Mouse (Mus musculus) G1E-ER4 (cell line): ENCODE results near the gene Ldhd. TPM values are rescaled to one million over a fixed set of nuclear protein-coding genes. Genes with fewer than 3 reads are reported as not detected.

ENCODE experiments used
- GATA1 ChIP-seq: IDR thresholded peaks from one replicate; pipeline ENCODE4 v1.8.0; 2012; ENCODE audit warnings: low read length, inconsistent platforms
- polyA plus RNA-seq: library from polyadenylated mRNA; stranded (reverse); fragments of >175 nt; gene quantifications from 2 replicates; pipeline ENCODE4 v1.2.3, GENCODE M21; 2012

Ldhd gene
- polyA plus RNA-seq, 1 experiment, result not detected

DNA sequence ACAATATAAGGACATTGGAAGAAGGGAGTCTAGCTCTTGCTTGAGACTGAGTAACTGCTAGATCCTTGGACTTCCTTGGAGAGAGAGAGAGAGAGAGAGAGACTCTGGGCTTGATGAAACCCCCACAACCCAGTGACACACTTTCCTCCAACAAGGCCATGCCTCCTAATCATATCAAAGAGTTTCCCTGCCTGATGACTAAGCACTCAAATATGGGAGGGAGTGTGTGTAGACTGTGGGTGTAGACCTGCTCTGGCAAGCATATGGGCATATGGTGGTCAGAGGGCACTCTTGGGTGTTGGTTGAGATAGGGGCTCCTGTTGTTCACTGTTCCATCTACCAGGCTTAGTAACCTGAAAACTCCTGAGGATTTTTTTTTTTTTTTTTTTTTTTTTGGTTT lies 7.9 kb upstream of the Ldhd start:
- TF ChIP-seq GATA1, result no peak

DNA sequence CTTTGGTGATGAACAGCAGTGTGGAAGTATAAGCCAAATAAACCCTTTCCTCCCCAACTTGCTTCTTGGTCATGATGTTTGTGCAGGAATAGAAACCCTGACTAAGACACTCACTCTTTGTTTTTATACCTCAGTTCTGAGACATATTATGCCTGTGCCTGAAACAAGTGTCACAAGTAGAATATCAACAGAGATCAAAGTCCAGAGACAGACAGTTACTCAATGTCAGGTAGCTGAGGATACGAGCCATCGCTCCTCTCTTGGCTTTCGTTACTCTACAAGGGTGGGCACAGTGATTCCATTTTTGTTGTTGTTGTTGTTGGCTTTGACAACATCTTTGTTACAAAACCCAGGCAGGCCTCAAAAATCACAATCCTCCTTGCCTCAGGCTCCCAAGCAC lies 2.8 kb upstream of the Ldhd start:
- TF ChIP-seq GATA1, result no peak

GRCm38 (mm10) chr8:111631589-111631988 lies 1.4 kb upstream of the Ldhd start:
- TF ChIP-seq GATA1, result no peak

DNA sequence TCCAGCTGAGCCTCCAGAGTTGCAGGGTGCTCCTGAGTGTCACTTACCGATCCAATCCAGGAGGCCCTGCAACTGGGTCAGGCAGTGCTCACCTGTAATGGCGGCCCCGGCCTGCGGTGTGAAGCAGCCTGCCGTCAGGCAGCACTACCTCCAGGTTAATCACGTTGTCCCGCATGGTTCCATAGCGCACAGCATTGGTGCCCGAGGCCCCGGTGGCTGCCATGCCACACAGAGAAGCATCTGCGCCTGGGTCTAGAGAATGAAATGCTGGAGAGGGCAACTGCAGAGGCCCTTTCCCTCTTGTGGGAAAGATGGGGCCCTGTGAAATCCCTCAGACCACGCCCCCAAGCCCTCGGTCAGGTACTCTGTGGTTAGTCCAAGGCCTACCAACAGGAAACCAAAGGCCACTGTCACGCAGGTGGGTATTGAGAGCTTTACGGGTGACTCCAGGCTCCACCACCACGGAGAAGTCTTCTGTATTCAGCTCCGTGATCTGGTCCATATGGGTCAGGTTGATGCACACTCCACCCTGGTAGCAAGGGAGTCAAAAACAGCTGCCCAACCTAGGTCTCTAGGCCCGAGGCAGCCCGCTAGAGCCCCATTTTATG lies 1.2 kb downstream of the Ldhd start:
- TF ChIP-seq GATA1, result no peak

DNA sequence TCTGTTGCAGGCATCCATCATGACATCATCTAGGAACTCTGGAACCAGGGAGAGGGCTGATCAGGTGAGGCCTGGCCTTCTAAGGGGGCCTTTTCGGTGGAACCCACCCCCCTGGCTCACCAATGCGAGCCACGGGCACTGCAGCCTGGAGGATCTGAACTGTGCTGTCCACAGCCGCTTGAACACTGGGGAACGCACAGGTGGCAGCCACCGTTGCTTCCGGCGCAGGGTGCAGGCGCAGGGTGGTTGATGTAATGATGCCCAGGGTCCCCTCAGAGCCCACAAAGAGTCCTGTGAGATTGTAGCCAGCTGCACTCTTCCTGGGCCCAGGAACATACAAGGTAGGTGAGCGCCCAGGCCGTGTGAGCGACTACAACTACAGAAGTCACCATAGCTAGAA lies 1.8 kb downstream of the Ldhd start:
- no peak for TF ChIP-seq GATA1

DNA sequence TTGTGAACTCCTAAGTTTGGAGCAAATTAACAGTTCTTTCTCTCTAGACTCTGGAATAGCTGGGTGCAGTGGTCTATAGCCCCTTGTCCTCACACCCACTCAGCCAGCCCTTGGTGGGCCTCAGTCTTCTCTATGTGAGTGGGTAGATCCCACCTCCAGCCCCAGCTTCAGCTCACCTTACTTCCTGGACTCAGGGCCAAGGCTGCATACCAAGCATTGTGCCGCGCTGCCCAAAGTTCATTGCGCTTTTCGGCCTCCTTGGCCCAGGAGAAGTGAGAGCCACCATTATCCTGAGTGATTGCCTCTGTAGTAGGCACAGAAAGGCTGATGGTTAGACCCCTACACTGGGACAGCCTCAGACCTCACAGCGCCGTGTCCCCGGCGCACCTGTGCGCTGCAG lies 2.3 kb downstream of the Ldhd start:
- TF ChIP-seq GATA1, result no peak

- no peak for TF ChIP-seq GATA1
Observed at GRCm38 (mm10) chr8:111626933-111627332, 3.2 kb downstream of the Ldhd start.

- TF ChIP-seq GATA1, result no peak
Observed at GRCm38 (mm10) chr8:111626528-111626820, 3.7 kb downstream of the Ldhd start.

DNA sequence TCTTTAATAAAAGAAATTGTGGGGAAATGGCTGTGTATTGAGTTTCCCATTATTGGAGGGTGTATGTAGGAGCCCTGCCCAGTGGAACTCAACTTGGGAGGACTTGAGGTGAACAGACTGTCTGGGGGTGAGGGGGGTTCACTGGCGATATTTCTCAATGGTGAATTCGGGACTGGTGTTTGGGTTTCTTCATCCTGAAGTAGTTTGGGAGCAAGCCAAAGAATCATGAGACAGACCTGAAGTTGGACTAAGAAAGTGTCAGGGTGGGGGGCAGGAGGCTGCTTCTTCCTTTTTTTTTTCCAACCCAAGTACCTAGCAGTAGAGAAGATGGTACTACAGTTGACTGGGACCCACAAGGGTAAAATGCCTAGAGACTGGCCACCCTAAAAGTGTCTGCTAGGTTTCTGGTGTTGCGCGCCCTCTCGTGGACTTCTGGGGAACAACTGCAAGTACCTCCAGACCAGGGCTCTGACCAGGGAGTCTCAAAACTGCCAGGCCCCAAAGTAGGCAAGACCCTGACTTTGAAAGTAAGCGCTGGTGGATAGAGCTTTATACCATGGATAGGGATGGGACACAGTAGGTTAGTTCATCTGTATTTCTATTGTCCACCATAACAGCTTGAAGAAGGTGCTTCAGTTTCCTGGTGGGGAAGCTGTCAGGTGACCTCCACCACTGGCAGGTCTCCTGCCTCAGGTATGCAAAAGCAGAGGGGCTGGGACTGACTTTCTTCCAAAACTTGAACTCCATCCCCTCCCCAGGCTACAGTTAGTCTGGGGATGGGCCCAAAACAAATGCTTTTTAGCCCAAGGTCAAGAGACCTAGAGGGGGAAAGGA lies 4.3 kb downstream of the Ldhd start:
- no peak for TF ChIP-seq GATA1

DNA sequence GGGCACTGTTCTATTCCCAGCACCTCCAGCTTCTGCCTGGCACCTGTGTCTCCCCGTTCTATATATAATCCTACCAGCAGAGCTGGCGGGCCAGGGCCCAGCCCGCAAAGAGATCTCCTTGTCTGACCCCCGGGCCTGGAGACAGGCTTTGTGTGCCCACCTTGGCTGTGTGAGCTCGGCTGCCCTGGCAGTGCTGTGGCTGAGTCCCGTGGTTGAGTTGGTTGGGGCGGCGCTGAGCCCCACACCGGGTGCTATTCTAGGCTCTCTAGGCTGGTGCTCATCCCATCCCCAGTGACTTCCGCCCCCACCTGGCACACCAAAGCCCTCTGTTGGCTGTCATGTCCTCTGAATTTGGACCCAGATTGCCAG lies 5.3 kb downstream of the Ldhd start:
- TF ChIP-seq GATA1, result no peak

DNA sequence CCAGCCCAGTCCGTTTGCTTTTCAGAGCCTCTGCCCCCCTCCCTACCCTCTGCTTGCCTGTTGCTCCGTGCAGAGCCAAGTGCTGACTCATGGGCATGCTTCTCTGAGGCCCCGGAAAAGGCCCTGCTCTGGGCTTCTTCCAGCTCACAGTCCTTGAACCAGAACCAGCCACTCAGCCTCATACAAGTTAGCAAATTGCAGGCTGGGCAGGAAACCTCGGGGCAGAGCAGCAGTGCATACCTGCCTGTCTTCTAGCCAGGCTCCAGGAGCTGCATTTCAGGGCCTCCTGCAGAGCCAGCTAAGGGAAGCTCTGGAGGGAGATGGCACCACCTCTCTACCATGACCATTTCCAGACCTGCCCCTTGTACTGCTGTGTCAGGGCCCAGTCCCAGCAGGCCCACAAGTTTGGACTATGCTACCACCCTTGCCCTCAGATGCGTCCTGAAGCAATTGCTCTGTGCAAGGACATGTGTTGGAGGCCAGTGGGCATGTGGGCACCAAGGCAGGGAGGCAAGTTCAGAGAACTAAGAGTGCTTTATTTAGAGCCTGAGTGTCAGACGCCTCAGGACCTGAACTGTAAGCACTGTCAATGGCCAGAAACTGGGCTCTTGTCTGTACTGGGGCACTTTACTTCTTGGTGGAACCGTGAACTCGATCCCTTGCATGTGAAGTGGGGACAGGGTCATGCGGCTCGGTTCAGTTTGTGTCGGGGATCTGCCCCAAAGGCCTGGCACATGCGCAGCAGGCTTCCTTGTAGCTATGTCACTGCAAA lies 5.9 kb downstream of the Ldhd start:
- TF ChIP-seq GATA1, result no peak

DNA sequence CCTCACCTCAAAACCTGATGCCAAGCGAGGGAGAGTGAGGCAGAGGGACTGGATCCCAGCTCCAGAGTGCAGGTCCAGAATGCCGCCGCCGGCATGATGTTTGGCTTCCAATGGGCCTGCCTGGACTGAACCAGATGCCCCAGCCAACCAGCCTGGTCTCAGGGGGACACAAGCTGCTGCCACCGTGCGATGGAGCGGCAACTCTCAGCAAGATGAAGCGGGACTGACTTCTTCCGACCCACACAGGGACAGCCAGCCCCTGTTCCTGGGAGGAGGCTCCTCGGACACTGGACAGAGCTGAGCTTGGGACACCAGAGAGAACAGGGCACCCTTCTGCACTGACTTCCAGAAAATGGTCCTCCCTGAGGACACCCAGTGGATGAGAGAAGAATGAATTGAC lies 7.6 kb downstream of the Ldhd start:
- TF ChIP-seq GATA1, result no peak

DNA sequence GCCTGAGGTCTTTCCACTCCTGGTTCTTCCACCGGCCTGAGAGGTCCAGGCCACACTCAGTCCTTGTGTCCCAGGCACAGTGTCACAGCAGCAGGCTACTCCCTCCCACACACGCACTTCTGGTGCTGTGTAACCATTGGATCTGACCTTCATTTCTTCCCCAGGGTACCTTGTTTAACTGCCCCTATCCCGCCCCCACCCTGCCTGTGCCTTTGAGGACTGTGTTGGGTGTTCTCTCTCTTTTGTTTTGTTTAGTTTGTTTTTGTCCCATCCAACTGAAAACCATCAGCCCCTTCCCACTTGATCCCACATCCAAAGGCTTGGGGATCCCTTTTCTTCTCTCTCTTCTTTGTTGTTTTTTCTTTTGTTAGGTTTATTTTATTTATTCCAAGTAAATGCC lies 8.1 kb downstream of the Ldhd start:
- TF ChIP-seq GATA1, result no peak

- no peak for TF ChIP-seq GATA1
Observed at GRCm38 (mm10) chr8:111619936-111620335, 10.2 kb downstream of the Ldhd start.

DNA sequence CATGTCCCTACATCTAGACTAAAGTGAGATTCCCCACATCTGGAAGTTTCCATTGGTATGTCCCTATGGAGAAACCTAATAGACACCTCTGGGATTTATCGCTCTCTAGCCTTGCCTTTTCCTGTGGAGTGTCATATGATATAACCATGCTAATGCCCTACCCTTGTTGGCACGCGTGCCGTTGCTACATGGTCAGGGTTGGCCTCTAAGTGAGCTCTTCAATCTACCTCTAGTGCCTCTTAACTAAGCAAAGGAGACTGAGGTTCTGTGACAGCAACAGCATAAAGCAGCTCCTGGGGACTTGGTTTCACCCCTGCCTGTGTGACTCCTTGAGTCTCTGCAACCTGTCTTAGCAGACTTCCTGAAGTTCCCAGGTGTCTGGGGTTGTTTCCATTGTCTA lies 11.9 kb downstream of the Ldhd start:
- no peak for TF ChIP-seq GATA1

DNA sequence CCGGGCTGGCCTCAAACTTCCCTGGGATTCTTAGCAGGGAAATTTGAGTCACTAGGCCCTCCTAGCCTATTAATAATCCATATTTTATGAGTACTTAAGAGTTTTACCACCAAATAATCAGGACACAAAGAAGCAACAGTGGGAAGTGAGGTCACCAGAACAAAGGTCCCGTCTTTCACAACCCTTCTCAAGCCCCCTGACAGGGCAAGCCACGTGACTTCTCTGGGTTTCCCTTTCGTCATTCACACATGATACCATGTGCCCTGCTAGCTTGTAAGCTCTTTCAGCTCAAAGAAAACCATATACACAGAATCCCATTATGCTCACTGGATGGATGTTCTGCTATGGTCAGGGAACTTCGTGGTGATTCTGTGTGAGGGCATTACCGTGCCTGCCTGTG lies 12.4 kb downstream of the Ldhd start:
- no peak for TF ChIP-seq GATA1
